Mouse (Mus musculus) heart, embryonic 14.5 days (tissue): ENCODE data around the gene Tex36. TPM values are rescaled to one million over a fixed set of nuclear protein-coding genes. Genes with fewer than 3 reads are reported as not detected.

ENCODE experiments used
- ATAC-seq: fragments of 200-750 bp; cut with Nextera tagmentation; 2 replicates; pipeline ENCODE4 v1.8.0; 2017; ENCODE audit warnings: low read depth, moderate TSS enrichment; ENCODE audit not compliant: insufficient number of reproducible peaks, insufficient read depth, low FRiP score
- H3K27ac ChIP-seq, 2 experiments: fragments of 200-500 bp in 1 of 2; fragments of 300-500 bp in 1 of 2; sonication (generic) in 1 of 2; replicated peaks in 1 of 2; 2 replicates each; pipeline ENCODE4 v1.5.1; 2012 to 2014; ENCODE audit warnings: low read depth in 2 of 2, low read length in 2 of 2, control low read depth in 1 of 2, mild to moderate bottlenecking in 1 of 2, mixed read lengths in 1 of 2; ENCODE audit not compliant: control insufficient read depth in 1 of 2, insufficient read depth in 1 of 2
- H3K27me3 ChIP-seq: fragments of 300-500 bp; sonication (generic); 2 replicates; pipeline ENCODE4 v1.6.1; 2014; ENCODE audit warnings: mild to moderate bottlenecking, low read length, control low read depth; ENCODE audit not compliant: control insufficient read depth, insufficient read depth
- H3K36me3 ChIP-seq: fragments of 300-500 bp; sonication (generic); 2 replicates; pipeline ENCODE4 v1.6.1; 2014; ENCODE audit warnings: mild to moderate bottlenecking, control low read depth, low read length, mixed read lengths; ENCODE audit not compliant: control insufficient read depth, insufficient read depth
- H3K4me1 ChIP-seq, 2 experiments: fragments of 200-500 bp in 1 of 2; fragments of 300-500 bp in 1 of 2; sonication (generic) in 1 of 2; 2 replicates each; pipeline ENCODE4 v1.6.1; 2012 to 2014; ENCODE audit warnings: low read length in 2 of 2, control low read depth in 1 of 2, mixed read lengths in 1 of 2; ENCODE audit not compliant: control insufficient read depth in 2 of 2, insufficient read depth in 2 of 2
- H3K4me2 ChIP-seq: fragments of 300-500 bp; sonication (generic); 2 replicates; pipeline ENCODE4 v1.6.1; 2014; ENCODE audit warnings: mild to moderate bottlenecking, low read length
- H3K4me3 ChIP-seq, 2 experiments: fragments of 200-500 bp in 1 of 2; fragments of 300-500 bp in 1 of 2; sonication (generic) in 1 of 2; 2 replicates each; pipeline ENCODE4 v1.5.1; 2012 to 2014; ENCODE audit warnings: low read length in 2 of 2, mild to moderate bottlenecking in 2 of 2, control low read depth in 1 of 2, low read depth in 1 of 2, moderate library complexity in 1 of 2; ENCODE audit not compliant: control insufficient read depth in 1 of 2, insufficient read depth in 1 of 2
- H3K9ac ChIP-seq: fragments of 300-500 bp; sonication (generic); 2 replicates; pipeline ENCODE4 v1.6.1; 2014; ENCODE audit warnings: mild to moderate bottlenecking, low read length
- H3K9me3 ChIP-seq: fragments of 300-500 bp; sonication (generic); 2 replicates; pipeline ENCODE4 v1.6.1; 2016; ENCODE audit warnings: low read length, control low read depth; ENCODE audit not compliant: control insufficient read depth
- WGBS: fragments of 180-500 bp; shearing (Covaris S2); extraction: QIAGEN DNeasy Blood & Tissue Kit; methylation state at CpG from one replicate; pipeline ENCODE4 v1.1.7; 2014; 5-methylcytosine and 5-hydroxymethylcytosine counted together
- polyA plus RNA-seq: library from polyadenylated mRNA; unstranded; fragments of >200 nt; fragmentation: Nextera tagmentation; extraction: Ambion mirVana; gene quantifications from 2 replicates; pipeline ENCODE4 v1.2.1, GENCODE M21; 2014

Tex36 gene
- polyA plus RNA-seq, 1 experiment from 2014 or later: not detected

DNA sequence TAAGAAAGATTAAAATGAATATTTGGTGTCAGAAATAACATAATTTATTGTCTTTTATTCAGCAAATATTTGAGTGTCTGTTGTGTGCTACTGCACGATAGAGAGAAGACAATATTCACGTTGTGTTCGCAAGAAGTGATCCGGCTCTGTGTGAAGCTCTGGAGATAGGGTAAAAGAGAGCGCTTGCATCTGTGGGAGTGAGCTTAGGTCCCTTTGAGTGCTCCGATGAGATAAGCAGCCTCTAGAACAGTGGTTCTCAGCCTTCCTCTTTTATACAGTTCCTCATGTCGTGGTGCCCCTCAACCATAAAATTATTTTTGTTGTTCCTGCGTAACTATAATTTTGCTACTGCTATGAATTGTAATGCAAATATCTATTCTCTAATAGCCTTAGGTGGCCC, 37.4 kb downstream of the Tex36 start:
- Histone ChIP-seq H3K36me3 (no peaks in the 10 kb centered on the region), H3K9ac (no peak overlapping the region), H3K27ac (no peak overlapping the region), H3K4me1 (no peaks in the 10 kb centered on the region), H3K9me3 (no peaks in the 10 kb centered on the region), H3K4me3 (no peak overlapping the region), H3K27me3 (no peaks in the 10 kb centered on the region), H3K4me2 (no peak overlapping the region)
- ATAC-seq: no peak
- WGBS: 78% methylated on average over 8 of the region's 8 CpGs

DNA sequence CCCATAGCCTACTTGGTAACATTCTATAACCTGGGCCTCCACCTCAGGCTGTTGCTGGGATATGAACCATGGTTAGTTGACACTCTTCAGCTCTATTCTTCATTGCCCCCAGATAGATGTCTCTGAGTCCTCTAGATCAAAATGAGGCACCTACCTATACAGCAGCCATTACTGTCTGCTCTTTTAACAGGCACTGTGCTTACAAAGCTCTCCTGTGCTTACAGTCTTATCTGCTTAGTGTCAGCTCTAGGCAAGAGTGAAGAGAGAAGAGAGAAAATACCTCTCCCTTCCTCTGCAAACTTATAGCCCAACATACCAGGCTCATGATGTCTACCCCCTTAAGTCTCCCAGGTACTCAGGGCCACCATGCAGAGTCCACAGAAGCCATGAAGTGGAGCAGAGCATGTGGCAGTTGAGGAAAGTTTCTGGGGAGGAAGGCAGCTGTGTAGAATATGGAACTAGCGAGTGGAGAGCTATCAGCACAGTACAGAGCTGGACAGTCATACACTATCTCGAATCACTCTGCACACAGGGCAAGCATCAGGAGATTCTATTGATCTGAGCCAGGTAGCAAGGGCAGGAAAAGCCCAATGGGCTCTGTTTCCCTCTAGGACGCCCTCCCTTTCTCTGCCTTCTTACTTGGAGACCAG, 38.7 kb downstream of the Tex36 start:
- Histone ChIP-seq H3K27ac (no peak overlapping the region), H3K9ac (no peak overlapping the region), H3K4me1 (no peaks in the 10 kb centered on the region), H3K36me3 (no peaks in the 10 kb centered on the region), H3K4me3 (no peak overlapping the region), H3K4me2 (no peak overlapping the region), H3K9me3 (no peaks in the 10 kb centered on the region), H3K27me3 (no peaks in the 10 kb centered on the region)
- WGBS: 70% methylated on average over 3 of the region's 3 CpGs
- no peak for ATAC-seq

GRCm38 (mm10) chr7:133555786-133556492, 46.0 kb downstream of the Tex36 start:
- H3K36me3 ChIP-seq: no peaks in the 10 kb centered on the region
- WGBS: 56% methylated on average over 8 of the region's 8 CpGs
- H3K27ac ChIP-seq: no peak overlapping the region
- H3K9ac ChIP-seq: no peak overlapping the region
- no peak overlapping the region for H3K4me3 ChIP-seq
- H3K27me3 ChIP-seq: no peaks in the 10 kb centered on the region
- no peaks in the 10 kb centered on the region for H3K9me3 ChIP-seq
- H3K4me2 ChIP-seq: no peak overlapping the region
- ATAC-seq: no peak
- no peaks in the 10 kb centered on the region for H3K4me1 ChIP-seq

GRCm38 (mm10) chr7:133552306-133552991, 49.5 kb downstream of the Tex36 start:
- ATAC-seq: no peak
- Histone ChIP-seq H3K27me3 (no peaks in the 10 kb centered on the region), H3K27ac (no peak overlapping the region), H3K4me1 (no peaks in the 10 kb centered on the region), H3K9ac (no peak overlapping the region), H3K4me2 (no peak overlapping the region), H3K36me3 (no peaks in the 10 kb centered on the region), H3K4me3 (no peak overlapping the region), H3K9me3 (no peaks in the 10 kb centered on the region)
- 65% methylated on average over 7 of the region's 7 CpGs for WGBS

- Histone ChIP-seq H3K4me3 (no peak overlapping the region), H3K27me3 (no peaks in the 10 kb centered on the region), H3K36me3 (no peaks in the 10 kb centered on the region), H3K4me2 (no peak overlapping the region), H3K4me1 (no peaks in the 10 kb centered on the region), H3K9ac (no peak overlapping the region), H3K27ac (no peak overlapping the region), H3K9me3 (0 out of 2 replicates have a peak, but pooled peaks cover 2% of the 10 kb centered on the region)
- no peak for ATAC-seq
- WGBS: 62% methylated on average over 2 of the region's 2 CpGs
Measured at GRCm38 (mm10) chr7:133551000-133551399, 51.0 kb downstream of the Tex36 start.

GRCm38 (mm10) chr7:133548434-133548833, 53.5 kb downstream of the Tex36 start:
- no peak for ATAC-seq
- no peak overlapping the region for H3K4me3 ChIP-seq
- WGBS: 52% methylated on average over 4 of the region's 4 CpGs

GRCm38 (mm10) chr7:133545631-133546030, 56.3 kb downstream of the Tex36 start:
- no peak for ATAC-seq
- Histone ChIP-seq H3K36me3 (no peaks in the 10 kb centered on the region), H3K4me3 (no peak overlapping the region), H3K9ac (no peak overlapping the region), H3K27ac (no peak overlapping the region), H3K9me3 (0 out of 2 replicates have a peak, but pooled peaks cover 2% of the 10 kb centered on the region), H3K27me3 (no peaks in the 10 kb centered on the region), H3K4me1 (no peaks in the 10 kb centered on the region; a peak in 1 of 4 replicates), H3K4me2 (no peak overlapping the region)
- 78% methylated on average over 3 of the region's 3 CpGs for WGBS

More at GRCm38 (mm10) chr7:133548434-133548833, 53.5 kb downstream of the Tex36 start:
- Histone ChIP-seq H3K4me2 (no peak overlapping the region), H3K9ac (no peak overlapping the region), H3K27ac (no peak overlapping the region), H3K9me3 (0 out of 2 replicates have a peak, but pooled peaks cover 2% of the 10 kb centered on the region), H3K27me3 (no peaks in the 10 kb centered on the region), H3K4me1 (no peaks in the 10 kb centered on the region), H3K36me3 (no peaks in the 10 kb centered on the region)
